Mouse (Mus musculus) testis, adult 2 months (tissue): Measurements from ENCODE around the gene Ppp1r1b.

Source experiments
- CTCF ChIP-seq: fragments of 200-500 bp; IDR thresholded peaks from 2 replicates; pipeline ENCODE4 v1.5.1; 2012; ENCODE audit warnings: low read depth, mild to moderate bottlenecking, inconsistent platforms, low read length, moderate library complexity; ENCODE audit not compliant: control insufficient read depth, insufficient read depth, insufficient replicate concordance
- POLR2A ChIP-seq: fragments of 200-500 bp; IDR thresholded peaks from 2 replicates; pipeline ENCODE4 v1.6.1; 2012; ENCODE audit warnings: low read depth, mild to moderate bottlenecking, inconsistent platforms, low read length, moderate library complexity; ENCODE audit not compliant: control insufficient read depth

DNA sequence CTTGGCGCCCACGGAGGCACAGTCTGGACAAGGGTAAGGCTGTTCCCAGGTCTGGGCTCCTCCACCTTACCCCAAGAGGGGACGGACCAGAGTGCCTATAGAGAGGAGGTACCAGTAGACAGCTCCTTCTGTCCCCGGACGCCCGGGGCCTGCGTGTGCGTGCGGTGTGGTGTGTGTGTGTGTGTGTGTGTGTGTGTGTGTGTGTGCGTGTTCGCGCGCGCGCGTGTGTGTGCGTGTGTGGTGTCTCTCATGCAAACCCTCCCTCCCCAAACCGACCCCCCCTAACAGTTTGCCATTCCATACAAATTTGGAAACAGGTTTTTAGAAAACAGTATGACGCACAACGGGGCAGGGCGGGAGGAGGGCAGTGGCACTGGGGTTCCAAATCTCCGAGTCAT lies 22.4 kb upstream of the Ppp1r1b start:
- TF ChIP-seq POLR2A (no peak), CTCF (no peak)
